Mouse (Mus musculus) testis, adult 2 months (tissue): ENCODE data around the gene Jup.

ENCODE experiments used
- CTCF ChIP-seq: fragments of 200-500 bp; IDR thresholded peaks from 2 replicates; pipeline ENCODE4 v1.5.1; 2012; ENCODE audit warnings: low read depth, mild to moderate bottlenecking, inconsistent platforms, low read length, moderate library complexity; ENCODE audit not compliant: control insufficient read depth, insufficient read depth, insufficient replicate concordance
- POLR2A ChIP-seq: fragments of 200-500 bp; IDR thresholded peaks from 2 replicates; pipeline ENCODE4 v1.6.1; 2012; ENCODE audit warnings: low read depth, mild to moderate bottlenecking, inconsistent platforms, low read length, moderate library complexity; ENCODE audit not compliant: control insufficient read depth

DNA sequence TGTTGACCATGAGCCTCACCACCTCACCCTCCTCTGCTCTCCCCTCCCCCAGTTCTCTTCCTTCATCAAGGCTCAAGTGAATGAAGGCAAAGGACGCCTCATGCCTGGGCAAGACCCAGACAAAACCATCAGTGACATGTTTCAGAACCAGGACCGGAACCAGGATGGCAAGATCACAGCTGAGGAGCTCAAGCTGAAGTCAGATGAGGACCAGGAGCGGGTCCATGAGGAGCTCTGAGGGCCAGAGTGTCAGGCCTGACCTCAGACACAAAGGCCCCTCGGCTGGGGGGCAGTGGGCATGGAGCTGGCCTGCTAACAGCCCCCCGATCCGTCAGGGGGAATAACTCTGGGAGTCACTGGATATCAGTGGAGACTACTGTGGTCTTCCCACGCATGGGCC, 26.3 kb upstream of the Jup start:
- TF ChIP-seq CTCF: no peak
- TF ChIP-seq POLR2A: no peak
